Mouse (Mus musculus): ENCODE data around the gene Cacna1a.

- TF ChIP-seq CTCF (IDR thresholded peaks at IDR 0.05; ENCODE audit: control insufficient read depth, insufficient read depth, low read length) (no peak), POLR2A (IDR thresholded peaks at IDR 0.05; ENCODE audit: borderline replicate concordance, control insufficient read depth, low read depth, low read length) (no peak)
These were observed 204.9 kb downstream of the Cacna1a start for GRCm38 (mm10) chr8:84593143-84593542.
